Mouse (Mus musculus) forebrain, embryonic 14.5 days (tissue): Measurements from ENCODE around the gene Macc1. TPM values are rescaled to one million over a fixed set of nuclear protein-coding genes. Genes with fewer than 3 reads are reported as not detected.

Source experiments
- ATAC-seq: fragments of 200-750 bp; cut with Nextera tagmentation; 2 replicates; pipeline ENCODE4 v1.8.0; 2017; ENCODE audit warnings: mild to moderate bottlenecking, moderate library complexity
- DNase-seq: peaks from one replicate; pipeline ENCODE4 v3.0.0-alpha.2; 2015; ENCODE audit warnings: low spot score
- H3K27ac ChIP-seq: fragments of 300-500 bp; sonication (generic); 2 replicates; pipeline ENCODE4 v1.5.1; 2014; ENCODE audit warnings: low read depth, mild to moderate bottlenecking, control low read depth, low read length, moderate library complexity
- H3K27me3 ChIP-seq: fragments of 300-500 bp; sonication (generic); replicated peaks from 2 replicates; pipeline ENCODE4 v1.6.1; 2014; ENCODE audit warnings: low read length, control low read depth, mixed read lengths; ENCODE audit not compliant: control insufficient read depth, insufficient read depth
- H3K36me3 ChIP-seq: fragments of 300-500 bp; sonication (generic); 2 replicates; pipeline ENCODE4 v1.6.1; 2014; ENCODE audit warnings: low read length, control low read depth; ENCODE audit not compliant: control insufficient read depth, insufficient read depth
- H3K4me1 ChIP-seq: fragments of 300-500 bp; sonication (generic); 2 replicates; pipeline ENCODE4 v1.6.1; 2014; ENCODE audit warnings: antibody characterized with exemption, low read length, control low read depth; ENCODE audit not compliant: control insufficient read depth, insufficient read depth
- H3K4me2 ChIP-seq: fragments of 300-500 bp; sonication (generic); 2 replicates; pipeline ENCODE4 v1.6.1; 2014; ENCODE audit warnings: mild to moderate bottlenecking, control low read depth, low read length
- H3K4me3 ChIP-seq: fragments of 300-500 bp; sonication (generic); 2 replicates; pipeline ENCODE4 v1.5.1; 2014; ENCODE audit warnings: low read depth, low read length, control low read depth
- H3K9ac ChIP-seq: fragments of 300-500 bp; sonication (generic); 2 replicates; pipeline ENCODE4 v1.6.1; 2014; ENCODE audit warnings: mild to moderate bottlenecking, low read length, control low read depth, moderate library complexity
- H3K9me3 ChIP-seq: fragments of 300-500 bp; sonication (generic); replicated peaks from 2 replicates; pipeline ENCODE4 v1.6.1; 2016; ENCODE audit warnings: low read length, control low read depth, mixed read lengths; ENCODE audit not compliant: control insufficient read depth
- WGBS: fragments of 180-500 bp; shearing (Covaris S2); extraction: QIAGEN DNeasy Blood & Tissue Kit; methylation state at CpG from one replicate; pipeline ENCODE4 v1.1.7; 2014; 5-methylcytosine and 5-hydroxymethylcytosine counted together
- polyA plus RNA-seq: library from polyadenylated mRNA; unstranded; fragments of >200 nt; fragmentation: Nextera tagmentation; extraction: Ambion mirVana; gene quantifications from 2 replicates; pipeline ENCODE4 v1.2.1, GENCODE M21; 2014

The Macc1 gene
- polyA plus RNA-seq, 1 experiment from 2014 or later = not detected

DNA sequence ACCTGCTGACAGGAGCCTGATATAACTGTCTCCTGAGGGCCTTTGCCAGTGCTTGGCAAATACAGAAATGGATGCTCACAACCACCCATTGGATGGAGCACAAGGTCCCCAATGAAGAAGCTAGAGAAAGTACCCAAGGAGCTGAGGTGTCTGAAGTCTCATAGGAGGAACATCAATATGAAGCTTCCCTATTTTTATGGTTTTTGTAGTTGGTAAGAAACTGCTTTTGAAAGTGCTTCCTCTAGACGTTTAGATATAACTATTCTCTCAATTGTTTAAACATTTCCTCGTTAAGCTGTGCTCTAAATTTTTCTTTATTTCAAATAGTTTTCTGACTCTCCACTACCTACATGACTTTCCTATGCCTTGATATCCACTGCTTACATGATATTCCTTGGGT lies 169.2 kb downstream of the Macc1 start:
- ATAC-seq (no peak), DNase-seq (no peak)
- Histone ChIP-seq H3K9me3 (no peaks in the 10 kb centered on the region), H3K4me3 (no peak overlapping the region), H3K4me2 (no peak overlapping the region), H3K27me3 (no peaks in the 10 kb centered on the region), H3K36me3 (no peaks in the 10 kb centered on the region), H3K9ac (no peak overlapping the region), H3K27ac (no peak overlapping the region), H3K4me1 (no peaks in the 10 kb centered on the region)
- 78% methylated on average over 2 of the region's 2 CpGs for WGBS

DNA sequence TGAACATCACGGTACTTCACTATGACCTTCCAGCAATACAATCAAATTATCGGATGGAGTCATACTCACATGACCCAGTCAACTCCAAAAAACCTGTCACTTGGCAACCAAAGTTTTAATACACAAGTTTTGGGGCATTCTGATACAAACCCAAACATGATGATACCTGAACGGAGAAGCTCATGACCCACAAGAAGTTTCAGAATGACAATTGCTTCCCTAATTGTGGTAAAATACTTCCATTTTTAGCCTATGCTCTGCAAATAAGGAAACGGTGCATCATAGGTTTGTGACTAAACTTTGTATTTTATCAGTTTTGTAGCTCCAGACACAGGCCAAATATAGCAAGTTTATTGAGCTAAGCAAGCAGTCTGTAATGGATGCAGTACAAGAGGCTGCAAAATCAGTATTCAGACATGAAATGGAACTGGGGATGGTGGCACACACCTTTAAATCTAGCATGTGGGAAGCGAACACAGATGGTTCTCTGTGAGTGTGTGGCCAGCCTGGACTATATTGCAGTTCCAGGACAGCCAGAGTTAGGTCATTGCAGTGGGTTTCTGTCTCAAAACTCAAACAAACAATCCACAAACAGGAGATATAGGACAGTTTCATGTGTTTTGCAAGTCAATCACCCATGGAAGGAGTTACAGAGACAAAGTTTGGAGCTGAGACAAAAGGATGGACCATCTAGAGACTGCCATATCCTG lies 170.0 kb downstream of the Macc1 start:
- Histone ChIP-seq H3K9me3 (no peaks in the 10 kb centered on the region), H3K9ac (no peak overlapping the region), H3K36me3 (no peaks in the 10 kb centered on the region), H3K4me1 (no peaks in the 10 kb centered on the region), H3K4me3 (no peak overlapping the region), H3K27ac (no peak overlapping the region), H3K27me3 (no peaks in the 10 kb centered on the region), H3K4me2 (no peak overlapping the region)
- DNase-seq (no peak), ATAC-seq (no peak)
- WGBS = 86% methylated on average over 5 of the region's 5 CpGs

DNA sequence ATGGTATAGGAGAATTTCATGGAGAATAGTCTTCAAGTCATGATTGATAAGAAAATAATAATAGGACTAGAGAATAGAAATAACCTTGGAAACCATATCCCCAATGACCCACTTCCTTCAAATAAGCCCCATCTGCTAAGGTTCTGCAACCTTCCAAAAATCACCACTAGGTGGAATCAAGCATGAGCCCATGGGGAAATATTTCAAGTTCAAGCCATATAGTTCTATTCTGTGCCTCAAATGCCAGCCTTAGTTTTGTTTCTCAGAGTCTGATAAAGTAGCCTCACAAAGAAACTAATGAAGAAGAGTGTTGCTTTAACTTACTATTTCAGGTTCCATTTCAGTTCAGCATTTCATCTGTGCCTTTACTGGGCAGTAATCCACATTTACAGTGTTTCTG lies 197.1 kb downstream of the Macc1 start:
- Histone ChIP-seq H3K27me3 (no peaks in the 10 kb centered on the region), H3K36me3 (no peaks in the 10 kb centered on the region), H3K4me1 (no peaks in the 10 kb centered on the region), H3K27ac (no peak overlapping the region), H3K4me2 (no peak overlapping the region), H3K4me3 (no peak overlapping the region), H3K9ac (no peak overlapping the region), H3K9me3 (no peaks in the 10 kb centered on the region)
- no peak for DNase-seq
- ATAC-seq = no peak

Other genes starting within 250 kb of the Macc1 start
- 11.6 and 12.3 TPM in 2 replicates for gene Itgb8, start 75.5 kb upstream of the Macc1 start, polyA plus RNA-seq